Mouse (Mus musculus): ENCODE data around the gene Eno1.

DNA sequence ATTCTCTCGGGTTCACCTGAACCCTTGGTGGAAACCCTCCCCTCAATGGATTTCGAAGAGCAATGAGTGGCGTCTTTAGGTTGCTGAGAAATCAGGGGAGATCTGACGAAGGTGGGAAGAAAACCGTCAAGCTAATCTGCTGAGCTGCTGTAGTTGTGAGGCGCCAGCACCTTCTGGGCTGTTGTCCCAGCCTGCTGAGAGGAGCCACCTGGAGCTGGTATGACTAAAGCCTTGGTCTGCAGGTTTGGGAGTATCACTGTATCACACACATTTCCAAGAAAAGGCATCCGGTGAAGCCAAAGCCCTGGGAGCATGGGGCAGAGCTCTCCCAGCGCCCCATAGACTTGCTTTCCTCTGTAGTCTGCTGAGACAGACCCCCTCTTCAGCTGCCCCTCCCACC lies 4.7 kb upstream of the Eno1 start:
- TF ChIP-seq KAT2A (IDR thresholded peaks at IDR 0.05; ENCODE audit: insufficient replicate concordance, low read length), result no peak
- no peak for TF ChIP-seq BHLHE40 (IDR thresholded peaks at IDR 0.05; ENCODE audit: low read depth, low read length)
- no peak for TF ChIP-seq CTCF (conservative IDR thresholded peaks at IDR 0.05 in 1 of 2, IDR thresholded peaks at IDR 0.05 in 1 of 2; ENCODE audit: low read depth in 2 of 2, low read length in 2 of 2)
- no peak for TF ChIP-seq POLR2A (IDR thresholded peaks at IDR 0.05; ENCODE audit: low read depth, low read length)
- TF ChIP-seq HCFC1 (IDR thresholded peaks at IDR 0.05; ENCODE audit: low read depth, low read length), result no peak
- no peak for TF ChIP-seq TBP (conservative IDR thresholded peaks at IDR 0.05; ENCODE audit: low read depth, low read length)
- TF ChIP-seq ZMIZ1 (IDR thresholded peaks at IDR 0.05; ENCODE audit: low read depth, low read length), result no peak
- TF ChIP-seq EP300 (IDR thresholded peaks at IDR 0.05; ENCODE audit: low read length), result no peak
- no peak for TF ChIP-seq JUND (conservative IDR thresholded peaks at IDR 0.05; ENCODE audit: low read depth, low read length)

Measured in CH12.LX (cell line).